Mouse (Mus musculus): ENCODE data around the gene Sctr. TPM values are rescaled to one million over a fixed set of nuclear protein-coding genes. Genes with fewer than 3 reads are reported as not detected.

The Sctr gene
- total and polyA plus RNA-seq, 2 experiments from 2014 or later: 0.93 to 2.0 TPM

DNA sequence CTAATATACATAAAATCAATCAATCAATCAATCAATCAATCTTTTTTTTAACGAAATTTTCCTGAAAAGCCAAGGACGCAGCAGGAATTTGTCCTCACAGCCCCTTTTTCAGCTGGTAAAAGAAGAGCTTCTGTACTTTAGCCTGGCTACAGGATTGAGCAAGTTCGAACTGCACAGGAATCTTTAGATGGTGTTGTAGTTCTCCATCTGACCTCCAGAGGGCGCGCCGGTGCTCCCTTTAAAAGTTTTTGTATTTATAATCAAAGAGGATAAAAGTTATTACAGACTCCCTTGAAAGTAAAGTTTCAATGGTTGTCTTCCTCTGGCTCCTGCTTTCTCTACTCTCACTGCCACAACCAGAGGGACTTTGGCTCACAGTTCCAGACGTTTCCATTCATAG is 91.6 kb downstream of the Sctr start:
- ATAC-seq: no peak

DNA sequence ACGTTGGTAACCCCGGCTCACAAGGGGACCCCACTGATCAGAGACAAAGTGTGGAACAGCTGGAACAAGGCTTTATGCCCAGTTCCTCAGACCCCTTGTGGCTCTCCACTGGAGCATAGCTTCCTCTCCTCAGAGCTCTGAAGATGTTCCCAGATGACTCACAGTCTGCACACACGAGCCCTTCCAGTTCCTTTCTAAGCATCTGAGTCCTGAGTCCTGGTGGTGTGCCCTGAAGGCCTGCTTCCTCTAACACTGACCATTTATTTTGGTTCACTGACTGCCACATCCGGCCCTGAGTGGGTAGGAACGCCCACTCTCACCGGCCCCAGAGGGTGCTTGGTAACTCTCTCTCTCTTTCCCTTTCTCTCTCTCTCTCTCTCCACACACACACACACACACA is 92.8 kb downstream of the Sctr start:
- no peak for TF ChIP-seq CTCF (IDR thresholded peaks at IDR 0.05; ENCODE audit: low read depth)
- H3K4me1 ChIP-seq (ENCODE audit: insufficient read depth, low read length): no peaks in the 10 kb centered on the region
- H3K9me3 ChIP-seq (ENCODE audit: low read length): no peaks in the 10 kb centered on the region
- H3K36me3 ChIP-seq (ENCODE audit: insufficient read depth, low read length): no peaks in the 10 kb centered on the region
- 0 out of 2 replicates have a peak, but pooled peaks have one; percentile 15 for ATAC-seq
- no peak overlapping the region for H3K4me2 ChIP-seq (ENCODE audit: low read depth, low read length)
- H3K4me3 ChIP-seq (ENCODE audit: low read length): no peak overlapping the region
- H3K27ac ChIP-seq: no peak overlapping the region
- DNase-seq (ENCODE audit: low spot score): no peak
- 66% methylated on average over 6 of the region's 6 CpGs for WGBS
- no peaks in the 10 kb centered on the region for H3K27me3 ChIP-seq (ENCODE audit: insufficient read depth, low read length)
- no peak overlapping the region for H3K9ac ChIP-seq (replicated peaks; ENCODE audit: low read length)

More for the DNA sequence above, 91.6 kb downstream of the Sctr start:
- H3K27me3 ChIP-seq (ENCODE audit: insufficient read depth, low read length): no peaks in the 10 kb centered on the region
- H3K9me3 ChIP-seq (ENCODE audit: low read length): no peaks in the 10 kb centered on the region
- no peak overlapping the region for H3K9ac ChIP-seq (replicated peaks; ENCODE audit: low read length)
- no peak overlapping the region for H3K4me3 ChIP-seq (ENCODE audit: low read length)
- no peak overlapping the region for H3K27ac ChIP-seq
- H3K4me1 ChIP-seq (ENCODE audit: insufficient read depth, low read length): no peaks in the 10 kb centered on the region
- no peak overlapping the region for H3K4me2 ChIP-seq (ENCODE audit: low read depth, low read length)
- WGBS: 14% methylated on average over 7 of the region's 7 CpGs
- DNase-seq (ENCODE audit: low spot score): peak; percentile 70
- no peaks in the 10 kb centered on the region for H3K36me3 ChIP-seq (ENCODE audit: insufficient read depth, low read length)
- peak; percentile 72 for TF ChIP-seq CTCF (IDR thresholded peaks at IDR 0.05; ENCODE audit: low read depth)

DNA sequence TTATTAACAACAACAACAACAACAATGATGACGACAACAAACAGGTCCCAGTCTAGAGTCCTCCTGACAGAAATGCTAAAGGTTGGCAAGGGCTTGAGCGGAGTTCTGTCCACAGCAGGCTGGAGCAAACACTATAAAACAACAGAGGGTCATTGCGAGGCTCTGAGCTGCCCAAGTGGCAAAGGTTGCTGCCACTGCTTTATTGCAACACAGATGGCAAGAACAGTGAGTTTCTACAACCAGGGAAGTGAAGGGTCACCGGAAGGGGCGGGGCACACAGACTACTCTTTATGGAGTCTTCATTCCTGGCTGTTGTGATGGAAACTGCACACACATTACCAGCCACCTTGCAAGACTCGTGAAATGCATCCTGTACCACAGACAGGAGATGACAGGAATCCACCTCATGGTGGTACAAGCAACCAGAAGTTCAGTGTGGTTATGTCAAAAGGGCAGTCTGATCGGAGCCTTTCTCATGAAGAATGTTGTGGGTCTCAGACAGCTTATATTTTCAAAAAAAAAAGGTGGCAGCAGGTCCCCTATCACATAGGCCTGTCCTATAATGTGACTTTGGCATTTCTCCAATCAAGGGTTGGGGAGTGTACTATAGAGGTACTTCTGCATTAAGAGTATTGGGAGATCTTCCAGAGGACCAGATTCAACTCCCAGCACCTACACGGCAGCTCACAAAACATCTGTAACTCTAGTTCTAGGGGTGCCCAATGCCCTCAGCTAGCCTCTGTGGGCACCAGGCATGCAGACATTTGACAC is 93.9 kb downstream of the Sctr start:
- DNase-seq (ENCODE audit: low spot score) (no peak), ATAC-seq (no peak)
- no peaks in the 10 kb centered on the region for H3K36me3 ChIP-seq (ENCODE audit: insufficient read depth, low read length)
- H3K27me3 ChIP-seq (ENCODE audit: insufficient read depth, low read length): no peaks in the 10 kb centered on the region
- TF ChIP-seq CTCF (IDR thresholded peaks at IDR 0.05; ENCODE audit: low read depth): no peak
- no peak overlapping the region for H3K9ac ChIP-seq (replicated peaks; ENCODE audit: low read length)
- H3K9me3 ChIP-seq (ENCODE audit: low read length): no peaks in the 10 kb centered on the region
- no peak overlapping the region for H3K4me3 ChIP-seq (ENCODE audit: low read length)
- 81% methylated on average over 8 of the region's 8 CpGs for WGBS
- H3K4me1 ChIP-seq (ENCODE audit: insufficient read depth, low read length): no peaks in the 10 kb centered on the region
- H3K4me2 ChIP-seq (ENCODE audit: low read depth, low read length): no peak overlapping the region
- H3K27ac ChIP-seq: no peak overlapping the region

DNA sequence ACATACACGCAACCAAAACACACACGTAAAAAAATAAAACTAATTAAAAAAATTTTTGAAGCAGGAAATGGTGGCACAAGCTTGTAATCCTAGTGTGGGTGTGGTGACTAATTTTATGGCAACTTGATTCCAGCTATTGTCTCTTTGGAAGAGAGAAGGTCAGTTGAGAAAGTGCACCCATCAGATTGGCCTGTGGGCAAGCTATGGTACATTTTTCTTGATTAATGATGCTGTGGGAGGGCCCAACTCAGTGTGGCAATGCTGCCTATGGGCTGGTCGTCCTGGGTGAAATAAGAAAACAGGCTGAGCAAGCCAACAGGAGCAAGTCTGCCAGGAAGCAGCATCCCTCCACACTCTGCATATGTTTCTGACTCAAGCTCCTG is 94.5 kb downstream of the Sctr start:
- WGBS: 84% methylated on average over 3 of the region's 3 CpGs
- H3K4me2 ChIP-seq (ENCODE audit: low read depth, low read length): no peak overlapping the region
- no peaks in the 10 kb centered on the region for H3K36me3 ChIP-seq (ENCODE audit: insufficient read depth, low read length)
- H3K4me1 ChIP-seq (ENCODE audit: insufficient read depth, low read length): no peaks in the 10 kb centered on the region
- H3K9me3 ChIP-seq (ENCODE audit: low read length): no peaks in the 10 kb centered on the region
- no peak overlapping the region for H3K27ac ChIP-seq
- no peak overlapping the region for H3K4me3 ChIP-seq (ENCODE audit: low read length)
- no peaks in the 10 kb centered on the region for H3K27me3 ChIP-seq (ENCODE audit: insufficient read depth, low read length)
- H3K9ac ChIP-seq (replicated peaks; ENCODE audit: low read length): no peak overlapping the region
- TF ChIP-seq CTCF (IDR thresholded peaks at IDR 0.05; ENCODE audit: low read depth): no peak
- ATAC-seq (no peak), DNase-seq (ENCODE audit: low spot score) (no peak)

DNA sequence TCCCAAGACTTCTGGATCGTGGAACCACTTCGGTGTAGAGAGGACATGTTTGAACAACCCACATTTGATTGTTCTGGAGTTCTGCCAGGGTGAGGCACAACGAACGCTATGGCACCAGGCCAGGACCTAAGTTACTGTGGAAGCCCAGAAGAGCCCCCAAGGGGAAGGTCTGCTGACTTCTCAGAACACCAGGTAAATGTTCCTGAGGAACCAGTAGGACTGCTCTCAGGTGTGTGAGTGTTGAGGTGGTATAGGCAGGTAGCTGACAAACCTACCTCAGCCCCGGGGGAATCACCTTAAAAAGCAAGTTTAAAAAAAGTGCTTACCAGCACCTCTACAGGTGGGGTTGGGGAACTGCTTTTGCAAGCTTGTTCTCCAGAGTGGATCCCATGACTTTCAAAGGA is 98.9 kb downstream of the Sctr start:
- WGBS: 54% methylated on average over 5 of the region's 5 CpGs
- no peaks in the 10 kb centered on the region for H3K27me3 ChIP-seq (ENCODE audit: insufficient read depth, low read length)
- no peak for DNase-seq (ENCODE audit: low spot score)

DNA sequence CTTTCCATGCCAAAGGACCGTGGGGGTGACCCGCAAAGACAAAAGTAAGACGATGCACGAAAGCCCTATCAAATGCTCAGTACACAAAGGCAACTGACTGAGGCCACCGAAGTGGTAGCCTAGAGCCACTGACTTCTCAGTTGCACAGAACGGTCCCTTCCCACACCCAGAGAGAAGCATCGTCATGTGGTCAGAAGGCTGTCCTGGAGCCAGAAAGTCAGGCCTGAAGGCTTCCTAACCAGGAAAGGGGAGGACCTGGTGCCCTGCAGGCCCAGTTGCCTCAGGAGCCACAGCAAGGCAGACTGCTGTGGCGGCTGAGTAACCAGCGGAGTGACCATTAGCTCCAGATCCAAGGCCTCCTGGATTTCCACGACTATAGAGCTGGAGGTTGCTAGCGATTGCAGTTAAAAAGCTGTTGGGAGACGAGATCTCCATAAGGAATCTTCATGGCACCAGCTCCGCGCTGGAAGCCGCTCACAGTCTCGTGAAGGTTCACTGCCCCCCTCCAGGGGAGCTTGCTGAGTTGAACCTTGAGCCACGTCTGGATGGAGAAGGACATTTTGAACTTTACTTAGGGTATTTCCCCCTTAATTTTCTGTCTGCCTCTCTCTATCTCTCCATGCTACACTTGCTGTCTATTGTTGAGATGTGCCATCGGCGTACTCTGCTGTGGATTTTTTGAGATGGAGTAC is 103.2 kb downstream of the Sctr start:
- 87% methylated on average over 19 of the region's 19 CpGs for WGBS

More for the DNA sequence above, 98.9 kb downstream of the Sctr start:
- H3K4me3 ChIP-seq (ENCODE audit: low read length): no peak overlapping the region
- H3K36me3 ChIP-seq (ENCODE audit: insufficient read depth, low read length): no peaks in the 10 kb centered on the region
- no peak overlapping the region for H3K4me2 ChIP-seq (ENCODE audit: low read depth, low read length)
- ATAC-seq: no peak
- no peaks in the 10 kb centered on the region for H3K9me3 ChIP-seq (ENCODE audit: low read length)
- H3K27ac ChIP-seq: no peak overlapping the region
- H3K9ac ChIP-seq (replicated peaks; ENCODE audit: low read length): no peak overlapping the region
- TF ChIP-seq CTCF (IDR thresholded peaks at IDR 0.05; ENCODE audit: low read depth): peak; percentile 28
- H3K4me1 ChIP-seq (ENCODE audit: insufficient read depth, low read length): no peaks in the 10 kb centered on the region

DNA sequence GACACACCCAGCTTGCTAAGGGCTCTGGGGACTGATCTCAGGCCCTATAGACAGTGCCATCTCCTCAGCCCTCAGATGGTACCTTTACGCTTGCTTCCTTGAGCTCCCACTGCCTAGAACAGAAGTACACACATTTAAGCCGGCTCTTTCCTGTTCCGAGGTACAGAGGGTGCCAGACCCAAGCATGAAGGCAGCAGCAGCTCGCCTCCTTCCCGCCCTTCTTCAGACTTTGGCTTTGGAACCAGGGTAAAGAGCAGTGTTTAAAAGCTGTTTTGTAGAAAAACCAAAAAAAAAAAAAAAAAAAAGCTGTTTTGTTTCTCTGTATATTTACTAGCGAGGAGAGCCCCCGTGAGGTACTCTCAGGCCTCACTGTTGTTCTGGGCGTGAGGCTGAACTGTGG is 105.1 kb downstream of the Sctr start:
- no peak overlapping the region for H3K4me2 ChIP-seq (ENCODE audit: low read depth, low read length)
- no peak overlapping the region for H3K4me3 ChIP-seq (ENCODE audit: low read length)
- H3K36me3 ChIP-seq (ENCODE audit: insufficient read depth, low read length): peaks cover 25% of the 10 kb centered on the region
- H3K27me3 ChIP-seq (ENCODE audit: insufficient read depth, low read length): no peaks in the 10 kb centered on the region
- WGBS: 78% methylated on average over 8 of the region's 8 CpGs
- H3K9ac ChIP-seq (replicated peaks; ENCODE audit: low read length): no peak overlapping the region
- no peaks in the 10 kb centered on the region for H3K9me3 ChIP-seq (ENCODE audit: low read length)
- peak overlapping the region; percentile 22; the same call in 1 of the 2 replicates for H3K27ac ChIP-seq
- H3K4me1 ChIP-seq (ENCODE audit: insufficient read depth, low read length): no peaks in the 10 kb centered on the region
- no peak for ATAC-seq
- DNase-seq (ENCODE audit: low spot score): no peak
- no peak for TF ChIP-seq CTCF (IDR thresholded peaks at IDR 0.05; ENCODE audit: low read depth)

More for the DNA sequence above, 103.2 kb downstream of the Sctr start:
- Histone ChIP-seq H3K4me2 (ENCODE audit: low read depth, low read length) (no peak overlapping the region), H3K27ac (no peak overlapping the region), H3K36me3 (ENCODE audit: insufficient read depth, low read length) (peaks cover 20% of the 10 kb centered on the region), H3K9ac (replicated peaks; ENCODE audit: low read length) (no peak overlapping the region), H3K4me3 (ENCODE audit: low read length) (no peak overlapping the region), H3K4me1 (ENCODE audit: insufficient read depth, low read length) (no peaks in the 10 kb centered on the region), H3K27me3 (ENCODE audit: insufficient read depth, low read length) (no peaks in the 10 kb centered on the region), H3K9me3 (ENCODE audit: low read length) (no peaks in the 10 kb centered on the region)
- no peak for ATAC-seq
- no peak for TF ChIP-seq CTCF (IDR thresholded peaks at IDR 0.05; ENCODE audit: low read depth)
- no peak for DNase-seq (ENCODE audit: low spot score)
